Mouse (Mus musculus): ENCODE data around the gene Atp2b1.

DNA sequence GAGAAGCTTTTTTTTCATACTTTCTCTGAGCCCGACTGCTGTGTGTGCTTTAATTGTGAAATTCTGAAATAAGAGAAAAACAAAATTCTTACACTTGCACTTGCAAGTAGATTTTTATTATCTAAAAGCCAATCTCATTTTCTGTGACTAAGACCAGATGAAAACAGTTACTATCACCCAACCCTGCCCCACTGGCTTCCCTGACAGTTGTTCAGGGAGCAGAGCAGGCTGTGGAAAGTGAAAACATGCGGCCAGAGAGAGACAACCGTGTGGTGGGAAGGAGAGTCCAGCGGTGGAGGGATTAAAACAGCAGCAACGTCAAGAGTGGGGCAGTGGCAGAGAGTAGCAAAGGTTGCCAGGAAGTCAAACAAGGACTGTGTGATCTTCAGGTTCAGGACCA lies 46.7 kb downstream of the Atp2b1 start:
- TF ChIP-seq CTCF (IDR thresholded peaks at IDR 0.05): no peak
- no peak for TF ChIP-seq POLR2A (IDR thresholded peaks at IDR 0.05; ENCODE audit: insufficient read depth, low read depth, low read length)
- TF ChIP-seq EP300 (IDR thresholded peaks at IDR 0.05; ENCODE audit: insufficient read depth, low read depth, low read length): no peak
